Mouse (Mus musculus) hindbrain, postnatal 0 days (tissue): Measurements from ENCODE around the gene Abhd8. TPM values are rescaled to one million over a fixed set of nuclear protein-coding genes. Genes with fewer than 3 reads are reported as not detected.
"Not testable (repeated sequence)": the region's sequence is repeated elsewhere in the genome, so short reads cannot be mapped to it uniquely, and the experiment has no call there.

Experiments used
- ATAC-seq: fragments of 200-750 bp; cut with Nextera tagmentation; 2 replicates; pipeline ENCODE4 v1.8.0; 2017; ENCODE audit warnings: mild to moderate bottlenecking, moderate TSS enrichment, moderate library complexity
- DNase-seq: peaks from one replicate; pipeline ENCODE4 v3.0.0-alpha.2; 2015; ENCODE audit warnings: low spot score
- H3K27ac ChIP-seq: fragments of 300-500 bp; sonication (generic); 2 replicates; pipeline ENCODE4 v1.5.1; 2014; ENCODE audit warnings: mild to moderate bottlenecking
- H3K27me3 ChIP-seq: fragments of 300-500 bp; sonication (generic); 2 replicates; pipeline ENCODE4 v1.6.1; 2014; ENCODE audit warnings: low read length, mixed read lengths; ENCODE audit not compliant: insufficient read depth
- H3K36me3 ChIP-seq: fragments of 300-500 bp; sonication (generic); 2 replicates; pipeline ENCODE4 v1.6.1; 2014; ENCODE audit warnings: low read length, mixed read lengths; ENCODE audit not compliant: insufficient read depth
- H3K4me1 ChIP-seq: fragments of 300-500 bp; sonication (generic); 2 replicates; pipeline ENCODE4 v1.6.1; 2014; ENCODE audit warnings: antibody characterized with exemption, low read length, mixed read lengths; ENCODE audit not compliant: insufficient read depth
- H3K4me2 ChIP-seq: fragments of 300-500 bp; sonication (generic); 2 replicates; pipeline ENCODE4 v1.6.1; 2014; ENCODE audit warnings: low read depth, mild to moderate bottlenecking, low read length, moderate library complexity, mixed read lengths
- H3K4me3 ChIP-seq: fragments of 300-500 bp; sonication (generic); 2 replicates; pipeline ENCODE4 v1.5.1; 2014; ENCODE audit warnings: low read length
- H3K9ac ChIP-seq: fragments of 300-500 bp; sonication (generic); replicated peaks from 2 replicates; pipeline ENCODE4 v1.6.1; 2014; ENCODE audit warnings: mild to moderate bottlenecking, low read length, moderate library complexity, mixed read lengths
- H3K9me3 ChIP-seq: fragments of 300-500 bp; sonication (generic); 2 replicates; pipeline ENCODE4 v1.6.1; 2016; ENCODE audit warnings: low read length, mixed read lengths
- CTCF ChIP-seq: IDR thresholded peaks from 2 replicates; pipeline ENCODE4 v1.5.1; 2016; ENCODE audit warnings: antibody characterized with exemption, control low read depth, low read depth
- whole genome bisulfite sequencing: fragments of 180-500 bp; shearing (Covaris S2); extraction: QIAGEN DNeasy Blood & Tissue Kit; methylation state at CpG from one replicate; pipeline ENCODE4 v1.1.7; 2014; 5-methylcytosine and 5-hydroxymethylcytosine counted together
- polyA plus RNA-seq: library from polyadenylated mRNA; unstranded; fragments of >200 nt; fragmentation: Nextera tagmentation; extraction: Ambion mirVana; gene quantifications from 2 replicates; pipeline ENCODE4 v1.2.1, GENCODE M21; 2015
- total RNA-seq: library from RNA; depleted of rRNA; stranded (reverse); fragments of >200 nt; gene quantifications from 2 replicates; pipeline ENCODE4 v1.2.3, GENCODE M21; 2014

Abhd8 gene
- total and polyA plus RNA-seq, 2 experiments from 2014 or later, result 195 to 330 TPM

DNA sequence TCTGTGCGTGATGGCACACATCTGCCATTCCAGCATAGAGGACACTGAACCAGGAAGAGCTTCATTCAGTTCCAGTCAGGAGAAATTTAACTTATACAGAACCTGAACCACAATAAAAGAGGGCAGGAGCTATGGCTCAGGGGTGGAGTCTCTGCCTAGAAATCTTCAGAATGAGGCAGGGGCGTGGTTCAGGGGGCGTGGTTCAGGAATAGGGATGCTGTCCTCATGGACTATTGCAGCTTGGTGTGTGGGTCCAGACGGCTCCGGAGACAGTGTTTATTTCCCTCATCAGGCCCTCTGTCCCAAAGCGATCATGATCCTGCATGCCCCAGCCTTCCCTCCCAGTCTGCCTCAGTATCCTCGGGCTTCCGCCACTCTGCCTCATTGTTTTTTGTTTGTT lies 8.8 kb downstream of the Abhd8 start:
- 79% methylated on average over 8 of the region's 8 CpGs for WGBS
- H3K9me3 ChIP-seq, result no peaks in the 10 kb centered on the region
- DNase-seq (no peak), ATAC-seq (no peak)
- no peak for TF ChIP-seq CTCF
- H3K4me1 ChIP-seq, result no peaks in the 10 kb centered on the region
- H3K27me3 ChIP-seq, result no peaks in the 10 kb centered on the region
- no peak overlapping the region for H3K9ac ChIP-seq
- no peak overlapping the region for H3K27ac ChIP-seq
- H3K36me3 ChIP-seq, result peaks cover 23% of the 10 kb centered on the region; the same call in 1 of the 2 replicates
- H3K4me2 ChIP-seq, result no peak overlapping the region
- H3K4me3 ChIP-seq, result no peak overlapping the region

DNA sequence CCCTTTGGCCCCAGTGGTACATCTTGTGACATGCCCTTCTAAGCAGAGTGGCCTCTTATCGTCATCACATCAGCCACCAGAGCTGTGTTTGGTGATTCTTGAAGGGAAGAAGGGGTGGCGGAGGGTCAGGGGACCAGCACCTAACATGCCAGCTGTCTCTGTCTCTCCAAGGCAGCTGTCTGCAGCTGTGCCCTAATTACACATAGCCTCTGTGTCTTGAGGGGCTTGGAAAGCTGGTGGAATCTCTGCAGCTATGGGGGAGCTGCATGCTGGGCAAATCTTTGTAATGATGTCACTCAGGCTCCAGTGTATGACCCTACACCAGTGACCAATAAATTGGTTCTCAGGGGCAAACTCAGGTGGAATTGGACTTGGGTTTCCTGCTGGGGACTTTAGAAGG lies 10.8 kb downstream of the Abhd8 start:
- no peak overlapping the region for H3K27ac ChIP-seq
- ATAC-seq (no peak), DNase-seq (no peak)
- no peaks in the 10 kb centered on the region for H3K4me1 ChIP-seq
- H3K9me3 ChIP-seq, result no peaks in the 10 kb centered on the region
- H3K36me3 ChIP-seq, result peaks cover 11% of the 10 kb centered on the region; the same call in 1 of the 2 replicates
- whole genome bisulfite sequencing, result 81% methylated on average over 2 of the region's 2 CpGs
- H3K4me3 ChIP-seq, result no peak overlapping the region
- H3K4me2 ChIP-seq, result no peak overlapping the region
- H3K9ac ChIP-seq, result no peak overlapping the region
- TF ChIP-seq CTCF, result no peak
- H3K27me3 ChIP-seq, result no peaks in the 10 kb centered on the region

DNA sequence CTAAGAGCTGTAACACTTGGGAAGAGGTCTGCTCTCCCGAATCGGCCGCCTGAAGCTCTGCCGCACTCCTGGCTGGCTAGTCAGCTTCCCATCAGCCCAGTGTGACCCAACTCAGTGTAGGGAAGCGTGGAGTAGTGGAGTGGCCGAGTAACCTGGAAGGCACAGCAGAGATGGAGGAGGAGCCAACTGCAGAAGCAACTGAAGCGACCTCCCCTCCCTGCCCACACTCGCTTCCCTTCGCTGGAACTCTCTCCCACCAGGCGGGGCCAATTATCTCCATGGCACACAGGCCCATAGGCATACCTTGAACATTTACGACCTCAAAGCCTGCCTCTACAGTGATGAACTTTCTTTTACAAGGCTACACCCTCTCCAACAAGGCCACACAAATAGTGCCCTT lies 11.7 kb downstream of the Abhd8 start:
- DNase-seq (no peak), ATAC-seq (no peak)
- Histone ChIP-seq H3K27ac (no peak overlapping the region), H3K9ac (no peak overlapping the region), H3K9me3 (no peaks in the 10 kb centered on the region), H3K27me3 (no peaks in the 10 kb centered on the region), H3K36me3 (0 out of 2 replicates have a peak, but pooled peaks cover 6% of the 10 kb centered on the region), H3K4me2 (no peak overlapping the region), H3K4me1 (no peaks in the 10 kb centered on the region), H3K4me3 (no peak overlapping the region)
- WGBS, result 53% methylated on average over 11 of the region's 11 CpGs
- TF ChIP-seq CTCF, result no peak

GRCm38 (mm10) chr8:71451337-71451736 lies 12.1 kb downstream of the Abhd8 start:
- no peaks in the 10 kb centered on the region for H3K9me3 ChIP-seq
- 62% methylated on average over 4 of the region's 4 CpGs for WGBS
- no peak for TF ChIP-seq CTCF
- DNase-seq, result no peak
- no peak overlapping the region for H3K27ac ChIP-seq
- no peak overlapping the region for H3K4me2 ChIP-seq
- H3K4me1 ChIP-seq, result no peaks in the 10 kb centered on the region
- H3K36me3 ChIP-seq, result 0 out of 2 replicates have a peak, but pooled peaks cover 1% of the 10 kb centered on the region
- H3K9ac ChIP-seq, result no peak overlapping the region
- H3K4me3 ChIP-seq, result no peak overlapping the region
- H3K27me3 ChIP-seq, result no peaks in the 10 kb centered on the region
- ATAC-seq, result no peak

GRCm38 (mm10) chr8:71445096-71445495 lies 18.4 kb downstream of the Abhd8 start:
- Histone ChIP-seq H3K4me3 (no peak overlapping the region), H3K9me3 (no peaks in the 10 kb centered on the region), H3K27me3 (no peaks in the 10 kb centered on the region), H3K9ac (no peak overlapping the region), H3K27ac (no peak overlapping the region), H3K4me1 (no peaks in the 10 kb centered on the region), H3K4me2 (no peak overlapping the region), H3K36me3 (no peaks in the 10 kb centered on the region)
- 87% methylated on average over 7 of the region's 7 CpGs for WGBS
- TF ChIP-seq CTCF, result no peak
- DNase-seq, result no peak
- ATAC-seq, result no peak

DNA sequence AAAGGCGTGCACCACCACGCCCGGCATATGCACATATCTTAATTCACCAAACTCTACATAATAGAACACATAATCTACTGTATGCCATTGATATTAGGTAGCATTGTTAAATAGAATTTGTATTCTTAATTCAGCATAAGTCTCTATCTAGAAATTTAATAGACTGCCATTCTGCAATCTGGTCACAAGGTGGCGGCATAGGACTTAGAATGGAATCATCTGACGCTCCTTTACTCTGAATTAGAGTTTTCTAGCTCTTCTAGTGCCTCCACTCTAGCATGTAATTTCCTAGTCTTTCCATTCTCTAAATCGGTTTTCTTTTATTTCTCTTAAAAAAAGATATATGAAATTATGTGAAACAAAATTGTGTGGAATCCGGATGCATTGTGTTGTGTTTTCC lies 22.1 kb downstream of the Abhd8 start:
- Histone ChIP-seq H3K4me3 (no peak overlapping the region), H3K9ac (no peak overlapping the region), H3K4me2 (no peak overlapping the region), H3K4me1 (no peaks in the 10 kb centered on the region), H3K9me3 (no peaks in the 10 kb centered on the region), H3K27ac (no peak overlapping the region), H3K36me3 (no peaks in the 10 kb centered on the region), H3K27me3 (no peaks in the 10 kb centered on the region)
- ATAC-seq (peak; percentile 69; the same call in 1 of the 2 replicates), DNase-seq (peak; percentile 84)
- TF ChIP-seq CTCF, result peak; percentile 81
- under 1% methylated on average over 7 of the region's 7 CpGs for WGBS

- DNase-seq (no peak), ATAC-seq (no peak)
- Histone ChIP-seq H3K27ac (no peak overlapping the region), H3K9me3 (no peaks in the 10 kb centered on the region), H3K36me3 (no peaks in the 10 kb centered on the region), H3K27me3 (no peaks in the 10 kb centered on the region), H3K4me2 (no peak overlapping the region), H3K9ac (no peak overlapping the region), H3K4me3 (no peak overlapping the region), H3K4me1 (no peaks in the 10 kb centered on the region)
- 44% methylated on average over 3 of the region's 3 CpGs for WGBS
- no peak for TF ChIP-seq CTCF
These were observed 26.4 kb downstream of the Abhd8 start for GRCm38 (mm10) chr8:71437041-71437440.

DNA sequence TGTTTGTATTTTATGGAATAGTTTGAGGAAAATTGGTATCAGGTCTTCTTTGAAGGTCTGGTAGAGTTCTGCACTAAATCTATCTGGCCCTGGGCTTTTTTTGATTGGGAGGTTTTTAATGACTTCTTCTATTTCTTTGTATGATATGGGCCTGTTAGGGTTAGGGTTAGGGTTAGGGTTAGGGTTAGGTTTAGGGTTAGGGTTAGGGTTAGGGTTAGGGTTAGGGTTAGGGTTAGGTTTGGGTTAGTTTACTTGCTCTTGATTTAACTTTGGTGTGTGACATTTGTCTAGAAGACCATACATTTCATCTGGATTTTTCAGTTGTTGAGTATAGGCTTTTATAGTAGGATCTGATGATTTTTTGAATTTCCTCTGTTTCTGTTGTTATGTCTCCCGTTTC lies 30.5 kb downstream of the Abhd8 start:
- not testable (repeated sequence) for DNase-seq, ATAC-seq, H3K4me2 ChIP-seq, H3K9me3 ChIP-seq, H3K36me3 ChIP-seq, H3K27me3 ChIP-seq, H3K9ac ChIP-seq, H3K4me3 ChIP-seq, H3K27ac ChIP-seq, H3K4me1 ChIP-seq
- WGBS, result 66% methylated on average over 1 of the region's 1 CpGs
